Mouse (Mus musculus): ENCODE data around the gene Actl7a.

Gene Actl7a

GRCm38 (mm10) chr4:56743363-56744195 lies at the start of gene Actl7a:
Gene Actl7a, plus strand, starts transcription at chr4:56743413.
- in situ Hi-C loops (cut with MboI): no loop called here

- in situ Hi-C loops (cut with MboI): loop anchor here (25.0 kb wide), 1 partner anchor 1184 kb away; no protein-coding TSS in a partner anchor
Observed at GRCm38 (mm10) chr4:56696401-56696800, 46.8 kb upstream of the Actl7a start.

- in situ Hi-C loops (cut with MboI): loop anchor here (25.0 kb wide), 1 partner anchor 1186 kb away; no protein-coding TSS in a partner anchor
Observed at GRCm38 (mm10) chr4:56698671-56699070, 44.5 kb upstream of the Actl7a start.

- in situ Hi-C loops (cut with MboI): no loop called here
Observed at GRCm38 (mm10) chr4:56702234-56702633, 41.0 kb upstream of the Actl7a start.

- in situ Hi-C loops (cut with MboI): no loop called here
Observed at GRCm38 (mm10) chr4:56713155-56713554, 30.1 kb upstream of the Actl7a start.

GRCm38 (mm10) chr4:56716801-56717200 lies 26.4 kb upstream of the Actl7a start:
- in situ Hi-C loops (cut with MboI): no loop called here

- in situ Hi-C loops (cut with MboI): no loop called here
Observed at GRCm38 (mm10) chr4:56717932-56718331, 25.3 kb upstream of the Actl7a start.

- in situ Hi-C loops (cut with MboI): no loop called here
Observed at GRCm38 (mm10) chr4:56718573-56719442, 24.4 kb upstream of the Actl7a start.

- in situ Hi-C loops (cut with MboI): no loop called here
Observed at GRCm38 (mm10) chr4:56719456-56719855, 23.8 kb upstream of the Actl7a start.

GRCm38 (mm10) chr4:56720403-56720802 lies 22.8 kb upstream of the Actl7a start:
- in situ Hi-C loops (cut with MboI): no loop called here

GRCm38 (mm10) chr4:56721469-56721868 lies 21.7 kb upstream of the Actl7a start:
- in situ Hi-C loops (cut with MboI): no loop called here

- in situ Hi-C loops (cut with MboI): no loop called here
Observed at GRCm38 (mm10) chr4:56722346-56722745, 20.9 kb upstream of the Actl7a start.

- in situ Hi-C loops (cut with MboI): no loop called here
Observed at GRCm38 (mm10) chr4:56723237-56723636, 20.0 kb upstream of the Actl7a start.

GRCm38 (mm10) chr4:56725839-56726238 lies 17.4 kb upstream of the Actl7a start:
- in situ Hi-C loops (cut with MboI): no loop called here

GRCm38 (mm10) chr4:56740020-56740485 lies 3.2 kb upstream of the Actl7a start, which contains the start of gene Gm26657:
Gene Gm26657, plus strand, starts transcription at chr4:56740070.
- in situ Hi-C loops (cut with MboI): no loop called here

- in situ Hi-C loops (cut with MboI): no loop called here
Observed at GRCm38 (mm10) chr4:56740611-56741010, 2.6 kb upstream of the Actl7a start.

- in situ Hi-C loops (cut with MboI): no loop called here
Observed at GRCm38 (mm10) chr4:56741041-56741493, 2.1 kb upstream of the Actl7a start, which contains the start of gene Actl7b. Gene Actl7b, minus strand, starts transcription at chr4:56741443.

- in situ Hi-C loops (cut with MboI): no loop called here
Observed at GRCm38 (mm10) chr4:56742698-56743097, 515 bp upstream of the Actl7a start.

- in situ Hi-C loops (cut with MboI): no loop called here
Observed at GRCm38 (mm10) chr4:56746345-56746744, 3.1 kb downstream of the Actl7a start.

GRCm38 (mm10) chr4:56747456-56747855 lies 4.2 kb downstream of the Actl7a start:
- in situ Hi-C loops (cut with MboI): no loop called here

GRCm38 (mm10) chr4:56756021-56756420 lies 12.8 kb downstream of the Actl7a start:
- in situ Hi-C loops (cut with MboI): no loop called here

- in situ Hi-C loops (cut with MboI): no loop called here
Observed at GRCm38 (mm10) chr4:56756966-56757600, 13.9 kb downstream of the Actl7a start.
